Mouse (Mus musculus): Measurements from ENCODE around the gene Pcbp2. TPM values are rescaled to one million over a fixed set of nuclear protein-coding genes. Genes with fewer than 3 reads are reported as not detected.

The Pcbp2 gene
- polyA plus RNA-seq, 1 experiment from 2014 or later = 120 TPM

- Histone ChIP-seq H3K9ac (ENCODE audit: low read depth, low read length) (no peak overlapping the region), H3K4me2 (ENCODE audit: low read length) (no peak overlapping the region), H3K27ac (ENCODE audit: low read depth, low read length) (no peak overlapping the region), H3K4me1 (ENCODE audit: control insufficient read depth, insufficient read depth, low read depth, low read length) (no peaks in the 10 kb centered on the region), H3K9me3 (ENCODE audit: control insufficient read depth, low read length) (no peaks in the 10 kb centered on the region), H3K27me3 (replicated peaks; ENCODE audit: control insufficient read depth, insufficient read depth, low read length) (no peaks in the 10 kb centered on the region), H3K4me3 (ENCODE audit: low read length) (no peak overlapping the region), H3K36me3 (ENCODE audit: control insufficient read depth, insufficient read depth, low read length) (peaks cover 57% of the 10 kb centered on the region)
- WGBS = 88% methylated on average over 19 of the region's 19 CpGs
- ATAC-seq = peak; percentile 32
Measured at GRCm38 (mm10) chr15:102501084-102501814, 30.9 kb downstream of the Pcbp2 start.

GRCm38 (mm10) chr15:102502254-102502840, 32.0 kb downstream of the Pcbp2 start:
- no peaks in the 10 kb centered on the region for H3K9me3 ChIP-seq (ENCODE audit: control insufficient read depth, low read length)
- no peak overlapping the region for H3K27ac ChIP-seq (ENCODE audit: low read depth, low read length)
- WGBS = 80% methylated on average over 9 of the region's 9 CpGs

GRCm38 (mm10) chr15:102503447-102503846, 33.1 kb downstream of the Pcbp2 start, which contains the start of gene Gm10337:
TSS of gene Gm10337 (plus strand) at chr15:102503722.
- Histone ChIP-seq H3K9ac (ENCODE audit: low read depth, low read length) (no peak within 1 kb of the TSS), H3K4me1 (ENCODE audit: control insufficient read depth, insufficient read depth, low read depth, low read length) (no peaks in the 10 kb centered on the region), H3K27ac (ENCODE audit: low read depth, low read length) (no peak within 1 kb of the TSS), H3K4me2 (ENCODE audit: low read length) (no peak within 1 kb of the TSS), H3K27me3 (replicated peaks; ENCODE audit: control insufficient read depth, insufficient read depth, low read length) (no peaks in the 10 kb centered on the region), H3K4me3 (ENCODE audit: low read length) (no peak within 1 kb of the TSS), H3K9me3 (ENCODE audit: control insufficient read depth, low read length) (no peaks in the 10 kb centered on the region), H3K36me3 (ENCODE audit: control insufficient read depth, insufficient read depth, low read length) (peaks cover 57% of the 10 kb centered on the region)
- no peak for ATAC-seq
- WGBS = 94% methylated on average over 1 of the region's 1 CpGs

More at GRCm38 (mm10) chr15:102502254-102502840, 32.0 kb downstream of the Pcbp2 start:
- Histone ChIP-seq H3K27me3 (replicated peaks; ENCODE audit: control insufficient read depth, insufficient read depth, low read length) (no peaks in the 10 kb centered on the region), H3K9ac (ENCODE audit: low read depth, low read length) (no peak overlapping the region), H3K4me2 (ENCODE audit: low read length) (no peak overlapping the region), H3K4me1 (ENCODE audit: control insufficient read depth, insufficient read depth, low read depth, low read length) (no peaks in the 10 kb centered on the region), H3K36me3 (ENCODE audit: control insufficient read depth, insufficient read depth, low read length) (peaks cover 57% of the 10 kb centered on the region), H3K4me3 (ENCODE audit: low read length) (no peak overlapping the region)
- ATAC-seq = no peak

- no peak for ATAC-seq
- no peak overlapping the region for H3K9ac ChIP-seq (ENCODE audit: low read depth, low read length)
- H3K4me3 ChIP-seq (ENCODE audit: low read length) = no peak overlapping the region
- H3K27ac ChIP-seq (ENCODE audit: low read depth, low read length) = no peak overlapping the region
- H3K9me3 ChIP-seq (ENCODE audit: control insufficient read depth, low read length) = no peaks in the 10 kb centered on the region
- H3K36me3 ChIP-seq (ENCODE audit: control insufficient read depth, insufficient read depth, low read length) = peaks cover 55% of the 10 kb centered on the region
- WGBS = 88% methylated on average over 9 of the region's 9 CpGs
- H3K4me1 ChIP-seq (ENCODE audit: control insufficient read depth, insufficient read depth, low read depth, low read length) = peaks cover 3% of the 10 kb centered on the region
- no peak overlapping the region for H3K4me2 ChIP-seq (ENCODE audit: low read length)
- no peaks in the 10 kb centered on the region for H3K27me3 ChIP-seq (replicated peaks; ENCODE audit: control insufficient read depth, insufficient read depth, low read length)
Measured at GRCm38 (mm10) chr15:102503924-102504782, 33.8 kb downstream of the Pcbp2 start.

- H3K9ac ChIP-seq (ENCODE audit: low read depth, low read length) = no peak overlapping the region
Measured at GRCm38 (mm10) chr15:102505073-102505769, 34.9 kb downstream of the Pcbp2 start.

GRCm38 (mm10) chr15:102505770-102506463, 35.6 kb downstream of the Pcbp2 start:
- peaks cover 38% of the 10 kb centered on the region for H3K36me3 ChIP-seq (ENCODE audit: control insufficient read depth, insufficient read depth, low read length)
- peaks cover 15% of the 10 kb centered on the region for H3K4me1 ChIP-seq (ENCODE audit: control insufficient read depth, insufficient read depth, low read depth, low read length)
- H3K4me3 ChIP-seq (ENCODE audit: low read length) = no peak overlapping the region
- no peak overlapping the region for H3K4me2 ChIP-seq (ENCODE audit: low read length)
- H3K9ac ChIP-seq (ENCODE audit: low read depth, low read length) = no peak overlapping the region
- H3K27ac ChIP-seq (ENCODE audit: low read depth, low read length) = no peak overlapping the region
- H3K9me3 ChIP-seq (ENCODE audit: control insufficient read depth, low read length) = no peaks in the 10 kb centered on the region
- WGBS = 84% methylated on average over 9 of the region's 9 CpGs
- no peaks in the 10 kb centered on the region for H3K27me3 ChIP-seq (replicated peaks; ENCODE audit: control insufficient read depth, insufficient read depth, low read length)
- ATAC-seq = no peak

More at GRCm38 (mm10) chr15:102505073-102505769, 34.9 kb downstream of the Pcbp2 start:
- no peak overlapping the region for H3K4me3 ChIP-seq (ENCODE audit: low read length)
- WGBS = 83% methylated on average over 12 of the region's 12 CpGs
- ATAC-seq = no peak
- no peak overlapping the region for H3K27ac ChIP-seq (ENCODE audit: low read depth, low read length)
- peaks cover 45% of the 10 kb centered on the region for H3K36me3 ChIP-seq (ENCODE audit: control insufficient read depth, insufficient read depth, low read length)
- H3K9me3 ChIP-seq (ENCODE audit: control insufficient read depth, low read length) = no peaks in the 10 kb centered on the region
- no peaks in the 10 kb centered on the region for H3K27me3 ChIP-seq (replicated peaks; ENCODE audit: control insufficient read depth, insufficient read depth, low read length)
- H3K4me2 ChIP-seq (ENCODE audit: low read length) = no peak overlapping the region
- H3K4me1 ChIP-seq (ENCODE audit: control insufficient read depth, insufficient read depth, low read depth, low read length) = peaks cover 13% of the 10 kb centered on the region

- Histone ChIP-seq H3K27ac (ENCODE audit: low read depth, low read length) (no peak overlapping the region), H3K36me3 (ENCODE audit: control insufficient read depth, insufficient read depth, low read length) (peaks cover 32% of the 10 kb centered on the region), H3K9me3 (ENCODE audit: control insufficient read depth, low read length) (no peaks in the 10 kb centered on the region)
Measured at GRCm38 (mm10) chr15:102506464-102506830, 36.1 kb downstream of the Pcbp2 start.

GRCm38 (mm10) chr15:102506864-102507263, 36.5 kb downstream of the Pcbp2 start:
- Histone ChIP-seq H3K27ac (ENCODE audit: low read depth, low read length) (no peak overlapping the region), H3K9ac (ENCODE audit: low read depth, low read length) (no peak overlapping the region), H3K36me3 (ENCODE audit: control insufficient read depth, insufficient read depth, low read length) (peaks cover 30% of the 10 kb centered on the region), H3K9me3 (ENCODE audit: control insufficient read depth, low read length) (no peaks in the 10 kb centered on the region), H3K27me3 (replicated peaks; ENCODE audit: control insufficient read depth, insufficient read depth, low read length) (no peaks in the 10 kb centered on the region), H3K4me2 (ENCODE audit: low read length) (no peak overlapping the region), H3K4me1 (ENCODE audit: control insufficient read depth, insufficient read depth, low read depth, low read length) (peaks cover 24% of the 10 kb centered on the region), H3K4me3 (ENCODE audit: low read length) (no peak overlapping the region)
- 94% methylated on average over 1 of the region's 1 CpGs for WGBS
- no peak for ATAC-seq

More at GRCm38 (mm10) chr15:102506464-102506830, 36.1 kb downstream of the Pcbp2 start:
- no peak overlapping the region for H3K9ac ChIP-seq (ENCODE audit: low read depth, low read length)
- ATAC-seq = no peak
- H3K27me3 ChIP-seq (replicated peaks; ENCODE audit: control insufficient read depth, insufficient read depth, low read length) = no peaks in the 10 kb centered on the region
- H3K4me3 ChIP-seq (ENCODE audit: low read length) = no peak overlapping the region
- H3K4me2 ChIP-seq (ENCODE audit: low read length) = no peak overlapping the region
- peaks cover 20% of the 10 kb centered on the region for H3K4me1 ChIP-seq (ENCODE audit: control insufficient read depth, insufficient read depth, low read depth, low read length)
- WGBS = 64% methylated on average over 2 of the region's 2 CpGs

Data from hindbrain, embryonic 16.5 days (tissue).